Mouse (Mus musculus): Measurements from ENCODE around the gene Pla2g6. TPM values are rescaled to one million over a fixed set of nuclear protein-coding genes. Genes with fewer than 3 reads are reported as not detected.

Gene Pla2g6
- polyA plus RNA-seq, 1 experiment: 7.4 TPM

GRCm38 (mm10) chr15:79338978-79339377 is 10.8 kb upstream of the Pla2g6 start:
- H3K4me3 ChIP-seq (ENCODE audit: insufficient read depth, low read length): no peak overlapping the region
- no peaks in the 10 kb centered on the region for H3K4me1 ChIP-seq (ENCODE audit: control insufficient read depth, insufficient read depth, low read length)
- TF ChIP-seq CTCF (IDR thresholded peaks at IDR 0.05; ENCODE audit: borderline replicate concordance, insufficient read depth, low read length): no peak
- TF ChIP-seq POLR2A (IDR thresholded peaks at IDR 0.05; ENCODE audit: low read depth, low read length): no peak
- no peak overlapping the region for H3K27ac ChIP-seq (ENCODE audit: insufficient read depth, low read length)

DNA sequence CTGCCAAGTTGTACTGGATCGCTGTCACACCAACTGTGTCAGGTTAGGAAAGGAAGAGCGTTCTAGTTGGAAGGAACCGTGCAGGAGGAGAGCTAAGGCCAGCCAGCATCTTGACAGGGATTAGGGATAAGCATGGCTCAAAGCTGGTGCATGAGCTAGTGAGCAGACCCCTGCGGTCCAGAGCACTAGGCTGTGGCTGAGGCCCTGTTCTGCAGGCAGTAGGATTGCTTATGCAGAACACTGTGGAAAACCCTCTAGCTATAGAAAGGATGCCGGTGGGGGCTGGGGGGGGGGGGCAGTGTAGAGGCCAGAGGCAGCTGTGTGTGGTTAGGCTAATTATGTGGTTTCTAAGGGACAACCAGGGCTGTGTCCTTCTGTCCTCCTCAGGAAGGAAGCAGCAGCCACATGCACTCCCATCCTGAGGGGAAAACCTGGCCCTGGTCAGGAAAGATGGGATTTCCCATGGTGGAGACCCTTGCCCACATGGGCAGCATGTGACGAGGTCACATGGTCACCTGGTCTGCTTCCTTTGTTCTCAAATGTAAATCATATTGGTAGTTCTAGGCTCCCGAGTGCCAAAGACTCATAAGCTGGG is 7.0 kb upstream of the Pla2g6 start:
- H3K4me3 ChIP-seq (ENCODE audit: insufficient read depth, low read length): no peak overlapping the region
- H3K27ac ChIP-seq (ENCODE audit: insufficient read depth, low read length): no peak overlapping the region
- H3K4me1 ChIP-seq (ENCODE audit: control insufficient read depth, insufficient read depth, low read length): 0 out of 2 replicates have a peak, but pooled peaks cover 2% of the 10 kb centered on the region
- TF ChIP-seq CTCF (IDR thresholded peaks at IDR 0.05; ENCODE audit: borderline replicate concordance, insufficient read depth, low read length): no peak
- TF ChIP-seq POLR2A (IDR thresholded peaks at IDR 0.05; ENCODE audit: low read depth, low read length): no peak

DNA sequence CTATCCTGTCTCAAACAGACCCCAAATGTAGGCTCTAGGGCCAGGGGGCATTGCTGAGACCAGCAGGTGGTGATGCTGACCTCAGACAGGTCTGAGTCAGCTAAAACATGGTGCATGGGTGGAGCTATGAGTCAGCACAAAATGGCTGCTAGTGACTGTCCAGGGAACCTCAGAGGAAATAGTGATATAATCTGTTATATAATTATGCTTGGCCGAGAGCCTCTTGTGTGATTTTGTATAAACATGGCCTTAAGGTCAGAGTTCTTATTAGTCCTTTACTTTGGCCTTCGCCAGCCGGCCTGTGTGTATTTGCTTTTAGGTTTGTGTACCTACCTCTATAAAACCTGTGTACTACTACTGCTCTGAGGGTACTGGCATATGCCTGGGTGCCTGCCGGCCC is 5.2 kb upstream of the Pla2g6 start:
- no peak for TF ChIP-seq CTCF (IDR thresholded peaks at IDR 0.05; ENCODE audit: borderline replicate concordance, insufficient read depth, low read length)
- TF ChIP-seq POLR2A (IDR thresholded peaks at IDR 0.05; ENCODE audit: low read depth, low read length): no peak
- no peak overlapping the region for H3K4me3 ChIP-seq (ENCODE audit: insufficient read depth, low read length)
- H3K27ac ChIP-seq (ENCODE audit: insufficient read depth, low read length): no peak overlapping the region
- H3K4me1 ChIP-seq (ENCODE audit: control insufficient read depth, insufficient read depth, low read length): 0 out of 2 replicates have a peak, but pooled peaks cover 2% of the 10 kb centered on the region

DNA sequence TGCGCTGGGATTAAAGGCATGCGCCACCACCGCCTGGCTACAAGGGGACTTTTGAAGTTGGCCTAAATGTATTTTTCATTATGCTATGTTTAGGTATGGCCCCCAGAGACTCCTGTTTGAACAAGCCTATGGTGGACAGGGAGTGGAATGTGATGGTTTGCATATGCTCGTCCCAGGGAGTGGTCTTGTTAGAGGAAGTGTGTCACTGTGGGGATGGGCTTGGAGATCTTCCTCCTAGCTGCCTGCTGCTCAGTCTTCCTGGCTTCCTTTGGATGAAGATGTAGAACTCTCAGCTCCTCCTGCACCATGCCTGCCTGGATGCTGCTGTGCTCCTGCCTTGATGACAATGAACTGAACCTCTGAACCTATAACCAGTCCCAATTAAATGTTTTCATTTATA is 2.3 kb upstream of the Pla2g6 start:
- Histone ChIP-seq H3K4me3 (ENCODE audit: insufficient read depth, low read length) (no peak overlapping the region), H3K27ac (ENCODE audit: insufficient read depth, low read length) (no peak overlapping the region), H3K4me1 (ENCODE audit: control insufficient read depth, insufficient read depth, low read length) (peaks cover 2% of the 10 kb centered on the region)
- TF ChIP-seq POLR2A (IDR thresholded peaks at IDR 0.05; ENCODE audit: low read depth, low read length) (no peak), CTCF (IDR thresholded peaks at IDR 0.05; ENCODE audit: borderline replicate concordance, insufficient read depth, low read length) (no peak)

DNA sequence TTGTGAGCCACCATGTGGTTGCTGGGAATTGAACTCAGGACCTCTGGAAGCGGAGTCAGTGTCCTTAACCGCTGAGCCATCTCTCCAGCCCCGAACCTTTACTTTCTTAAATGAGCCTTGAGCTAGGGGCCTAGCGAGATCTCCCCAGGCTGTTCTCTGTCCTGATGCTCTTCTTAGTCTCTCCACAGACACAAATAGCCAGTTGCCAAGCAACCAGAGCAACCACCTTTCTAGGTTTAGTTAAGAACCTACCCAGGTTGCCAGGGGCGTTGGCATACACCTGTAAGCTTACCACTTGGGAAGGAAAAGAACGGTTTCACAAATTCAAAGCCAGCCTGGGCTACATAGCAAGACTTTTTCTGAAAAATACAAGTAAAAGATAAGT is 1.8 kb upstream of the Pla2g6 start:
- Histone ChIP-seq H3K27ac (ENCODE audit: insufficient read depth, low read length) (no peak overlapping the region), H3K4me1 (ENCODE audit: control insufficient read depth, insufficient read depth, low read length) (peaks cover 2% of the 10 kb centered on the region), H3K4me3 (ENCODE audit: insufficient read depth, low read length) (no peak overlapping the region)
- TF ChIP-seq POLR2A (IDR thresholded peaks at IDR 0.05; ENCODE audit: low read depth, low read length): no peak

- H3K4me1 ChIP-seq (ENCODE audit: control insufficient read depth, insufficient read depth, low read length): peaks cover 2% of the 10 kb centered on the region
- H3K27ac ChIP-seq (ENCODE audit: insufficient read depth, low read length): no peak overlapping the region
- TF ChIP-seq POLR2A (IDR thresholded peaks at IDR 0.05; ENCODE audit: low read depth, low read length): no peak
- TF ChIP-seq CTCF (IDR thresholded peaks at IDR 0.05; ENCODE audit: borderline replicate concordance, insufficient read depth, low read length): no peak
- no peak overlapping the region for H3K4me3 ChIP-seq (ENCODE audit: insufficient read depth, low read length)
These were observed 1.3 kb upstream of the Pla2g6 start for GRCm38 (mm10) chr15:79329346-79329978.

GRCm38 (mm10) chr15:79328939-79329275 is 717 bp upstream of the Pla2g6 start:
- TF ChIP-seq POLR2A (IDR thresholded peaks at IDR 0.05; ENCODE audit: low read depth, low read length) (no peak), CTCF (IDR thresholded peaks at IDR 0.05; ENCODE audit: borderline replicate concordance, insufficient read depth, low read length) (no peak)
- Histone ChIP-seq H3K4me3 (ENCODE audit: insufficient read depth, low read length) (no peak overlapping the region), H3K4me1 (ENCODE audit: control insufficient read depth, insufficient read depth, low read length) (peaks cover 4% of the 10 kb centered on the region), H3K27ac (ENCODE audit: insufficient read depth, low read length) (no peak overlapping the region)

DNA sequence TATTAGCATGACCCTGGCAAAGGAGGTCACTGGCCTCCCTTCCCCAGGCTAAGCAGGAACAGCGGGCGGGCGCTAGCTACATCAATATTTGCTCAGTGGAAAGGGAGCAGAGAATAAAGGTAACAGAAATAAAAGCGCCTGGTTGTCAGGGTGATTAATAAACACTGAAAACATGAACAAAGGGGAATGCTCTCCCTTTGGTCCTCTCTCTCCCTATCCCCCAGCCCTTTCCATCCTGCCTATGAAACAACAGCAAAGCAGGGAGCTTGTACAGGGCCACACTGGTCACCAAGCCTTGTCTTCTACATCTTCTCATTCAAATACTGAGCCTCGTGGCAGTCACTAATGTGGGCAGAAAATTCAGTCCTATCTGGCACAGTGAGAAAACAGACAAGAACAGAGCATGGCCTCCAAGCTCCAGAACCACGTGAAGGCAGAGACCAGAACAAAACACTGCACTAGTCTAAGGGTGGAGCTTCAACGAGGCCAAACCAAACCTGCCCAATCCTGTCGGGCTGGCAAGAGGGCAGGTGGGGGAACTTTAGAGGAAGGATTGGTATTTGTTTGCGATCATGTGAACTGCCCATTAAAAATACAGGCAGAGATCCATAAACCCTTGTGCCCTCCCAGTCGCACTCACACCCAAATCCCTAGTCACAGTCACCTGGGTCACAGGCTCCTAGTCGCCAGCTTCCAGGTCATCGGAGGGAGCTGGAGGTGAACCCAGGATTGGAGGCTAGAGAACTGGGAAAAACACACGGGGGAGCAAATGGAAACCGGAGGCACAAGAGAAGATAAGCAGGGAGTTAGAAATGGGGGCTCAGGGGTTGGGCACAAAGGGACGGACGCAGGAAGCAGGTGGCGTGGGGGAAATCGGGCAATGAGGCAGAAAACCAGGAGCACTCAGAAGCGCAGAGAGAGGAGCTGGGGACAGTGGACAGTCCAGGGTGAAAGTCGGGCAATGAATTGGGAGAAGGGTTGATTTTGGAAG is 924 bp downstream of the Pla2g6 start:
- peak overlapping the region; percentile 12 for H3K27ac ChIP-seq (ENCODE audit: insufficient read depth, low read length)
- H3K4me1 ChIP-seq (ENCODE audit: control insufficient read depth, insufficient read depth, low read length): peaks cover 16% of the 10 kb centered on the region
- H3K4me3 ChIP-seq (ENCODE audit: insufficient read depth, low read length): peak overlapping the region; percentile 69
- TF ChIP-seq POLR2A (IDR thresholded peaks at IDR 0.05; ENCODE audit: low read depth, low read length): peak; percentile 9; the same call in 1 of the 2 replicates
- no peak for TF ChIP-seq CTCF (IDR thresholded peaks at IDR 0.05; ENCODE audit: borderline replicate concordance, insufficient read depth, low read length)

DNA sequence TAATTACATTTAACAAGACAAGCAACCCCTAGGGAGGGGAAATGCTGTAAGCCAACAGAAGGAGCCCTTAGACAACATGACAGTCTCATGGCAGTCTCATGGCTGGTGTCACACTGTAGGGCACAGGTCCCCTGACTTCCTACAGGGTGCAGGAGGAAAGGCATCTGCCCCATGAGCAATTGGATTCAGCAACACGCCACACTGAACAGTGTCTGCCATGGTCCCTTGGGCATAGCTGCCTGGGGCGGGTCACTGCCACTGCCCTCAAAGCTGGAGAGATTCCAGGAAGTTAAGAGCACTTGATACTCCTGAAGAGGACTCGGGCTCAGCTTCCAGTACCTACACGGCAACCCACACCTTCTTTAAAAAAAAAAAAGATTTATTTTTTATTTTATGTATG is 1.9 kb downstream of the Pla2g6 start:
- Histone ChIP-seq H3K4me3 (ENCODE audit: insufficient read depth, low read length) (no peak overlapping the region), H3K27ac (ENCODE audit: insufficient read depth, low read length) (no peak overlapping the region), H3K4me1 (ENCODE audit: control insufficient read depth, insufficient read depth, low read length) (peaks cover 16% of the 10 kb centered on the region)
- no peak for TF ChIP-seq POLR2A (IDR thresholded peaks at IDR 0.05; ENCODE audit: low read depth, low read length)
- TF ChIP-seq CTCF (IDR thresholded peaks at IDR 0.05; ENCODE audit: borderline replicate concordance, insufficient read depth, low read length): no peak

GRCm38 (mm10) chr15:79325742-79326141 is 2.4 kb downstream of the Pla2g6 start:
- H3K4me3 ChIP-seq (ENCODE audit: insufficient read depth, low read length): no peak overlapping the region
- no peak for TF ChIP-seq POLR2A (IDR thresholded peaks at IDR 0.05; ENCODE audit: low read depth, low read length)
- TF ChIP-seq CTCF (IDR thresholded peaks at IDR 0.05; ENCODE audit: borderline replicate concordance, insufficient read depth, low read length): no peak
- H3K27ac ChIP-seq (ENCODE audit: insufficient read depth, low read length): no peak overlapping the region
- H3K4me1 ChIP-seq (ENCODE audit: control insufficient read depth, insufficient read depth, low read length): peaks cover 16% of the 10 kb centered on the region

All from embryonic fibroblast, embryonic 13.5 days (primary cell).